Comparison of ENCODE assay signal across 8 mouse cellular contexts in genomic region chr8:128652399-128653109, GRCm38 (mm10). TPM values are rescaled to one million over a fixed set of nuclear protein-coding genes. Genes with fewer than 3 reads are reported as not detected.
A peak's percentile ranks its signal among the peaks of the same experiment; 100 is the strongest.
DNase-seq lines count a peak whose midpoint lies in the region.

No protein-coding gene starts in this region.

- H3K4me1 ChIP-seq in hindbrain, embryonic 10.5 days (replicated peaks): peaks cover 24% of the 10 kb centered on the region

- no peaks in the 10 kb centered on the region for H3K27me3 ChIP-seq in hindbrain, embryonic 10.5 days (ENCODE audit: insufficient read depth, poor library complexity, severe bottlenecking)

- H3K9me3 ChIP-seq in hindbrain, embryonic 10.5 days: no peaks in the 10 kb centered on the region

- H3K36me3 ChIP-seq in hindbrain, embryonic 10.5 days: no peaks in the 10 kb centered on the region

- no peak overlapping the region for H3K27ac ChIP-seq in hindbrain, embryonic 10.5 days

- peak; percentile 33 for DNase-seq in gastrocnemius, postnatal 10 days
- DNase-seq in gastrocnemius, adult 8-10 months (ENCODE audit: low spot score in 2 of 2): no peak
- DNase-seq in testis, postnatal 10 days (ENCODE audit: low spot score): peak; percentile 56
- no peak for DNase-seq in testis, postnatal 14 days (ENCODE audit: low spot score)
- DNase-seq in cerebellum, postnatal 36 days: peak; percentile 15 to 55
- peak; percentile 57 for DNase-seq in layer of hippocampus, adult 9-10 months (ENCODE audit: low spot score)
- DNase-seq in retina, postnatal 7 days (ENCODE audit: low read depth, low spot score): peak; percentile 33
- DNase-seq in hindbrain, embryonic 10.5 days (ENCODE audit: low spot score): no peak

- 50% methylated on average over 6 of the region's 6 CpGs for WGBS in hindbrain, embryonic 10.5 days

- H3K4me3 ChIP-seq in hindbrain, embryonic 10.5 days: no peak overlapping the region

RNA-seq across cellular contexts. Expression of gene Itgb1, which starts 32.9 kb away (rescaled TPM):
- 100 to 1,000 TPM; 323 to 357 TPM for total RNA-seq in gastrocnemius, postnatal 10 days (2021)
- 100 to 1,000 TPM; 151 to 175 (median 167) TPM for total RNA-seq in gastrocnemius, adult 8-10 months (2022)
- 110 and 136 TPM in 2 replicates for polyA plus RNA-seq in hindbrain, embryonic 10.5 days (2016; fragmentation: Nextera tagmentation; extraction: Ambion mirVana)

Comparison
In these comparisons a context has a peak if more than half of its experiments do, and no peak if none do; other contexts are left out.
1. DNase-seq: peak in gastrocnemius, postnatal 10 days (single experiment), testis, postnatal 10 days (single experiment), cerebellum, postnatal 36 days (2 of 2), layer of hippocampus, adult 9-10 months (single experiment) and retina, postnatal 7 days (single experiment); none in gastrocnemius, adult 8-10 months (0 of 2), testis, postnatal 14 days (single experiment) and hindbrain, embryonic 10.5 days (single experiment).